Mouse (Mus musculus): ENCODE results near the gene Gm10217. TPM values are rescaled to one million over a fixed set of nuclear protein-coding genes. Genes with fewer than 3 reads are reported as not detected.

The Gm10217 gene
- total RNA-seq (2023), result not detected

GRCm38 (mm10) chr8:9863951-9864350, at the start of gene Gm10217:
Gene Gm10217 (plus strand): TSS chr8:9864251.

Other genes with a start within 250 kb of the Gm10217 start
- not detected for gene Fam155a, start 93.1 kb upstream of the Gm10217 start, total RNA-seq (2023)
- gene Lig4, start 113.4 kb downstream of the Gm10217 start, total RNA-seq (2023), result 1 to 10 TPM; 1.8 to 2.7 TPM
- gene Abhd13, start 113.5 kb downstream of the Gm10217 start, total RNA-seq (2023), result 10 to 100 TPM; 13.4 to 15.1 TPM
- gene Tnfsf13b, start 142.2 kb downstream of the Gm10217 start, total RNA-seq (2023), result 10 to 100 TPM; 14.1 to 16.1 TPM